16 mouse cellular contexts compared by ENCODE assay signal in the genomic region with DNA sequence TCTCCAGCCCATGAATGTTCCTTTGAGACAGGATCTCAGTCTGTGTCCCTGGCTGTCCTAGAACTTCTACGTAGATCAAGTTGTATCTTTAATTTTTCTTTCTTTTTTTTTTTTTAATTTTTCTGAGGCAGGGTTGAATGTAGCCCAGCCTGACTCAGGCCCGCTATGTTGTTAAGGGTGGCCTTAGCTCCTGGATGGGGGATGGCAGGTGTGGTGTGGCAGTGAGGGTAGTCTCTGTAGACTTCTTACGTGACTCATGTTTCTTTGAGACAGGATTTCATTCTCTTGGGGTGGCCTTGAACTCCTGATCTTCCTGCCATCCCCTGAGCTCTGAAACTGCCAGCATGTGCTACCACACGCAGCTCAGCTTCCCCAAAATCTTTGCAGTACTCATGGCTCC. TPM values are rescaled to one million over a fixed set of nuclear protein-coding genes. Genes with fewer than 3 reads are reported as not detected.
DNase-seq lines count a peak whose midpoint lies in the region; ATAC-seq and TF ChIP-seq lines count a peak whose summit lies in the region.
"Had no signal": no experiment of that assay in that cellular context is flagged by ENCODE, and none has a peak within 500 bp of the region (broad histone marks: within the 10 kb centered on the region; RNA-seq: fewer than 3 reads in every experiment).

No protein-coding gene starts in this region.

- WGBS in intestine, embryonic 16.5 days, result 87% methylated on average over 4 of the region's 4 CpGs
- 87% methylated on average over 4 of the region's 4 CpGs for WGBS in intestine, embryonic 15.5 days
- WGBS in bone marrow, adult 2 months, result 59% methylated on average over 4 of the region's 4 CpGs
- WGBS in liver, postnatal 0 days (ENCODE audit: insufficient replicate concordance), result 65% methylated on average over 4 of the region's 4 CpGs
- 84% methylated on average over 4 of the region's 4 CpGs for WGBS in midbrain, embryonic 16.5 days

- TF ChIP-seq POLR2A in CH12.LX (IDR thresholded peaks at IDR 0.05; ENCODE audit: low read depth, low read length), result no peak
- no peak for TF ChIP-seq POLR2A in bone marrow, adult 2 months (IDR thresholded peaks at IDR 0.05; ENCODE audit: borderline replicate concordance, control insufficient read depth, low read depth, low read length)

- no peak overlapping the region for H3K9ac ChIP-seq in intestine, embryonic 16.5 days (ENCODE audit: low read depth, low read length)
- no peak overlapping the region for H3K9ac ChIP-seq in intestine, embryonic 15.5 days
- peak overlapping the region; percentile 55 for H3K9ac ChIP-seq in CH12.LX (ENCODE audit: insufficient read depth, low read depth)
- peak overlapping the region; percentile 53 for H3K9ac ChIP-seq in liver, postnatal 0 days (replicated peaks)
- no peak overlapping the region for H3K9ac ChIP-seq in midbrain, embryonic 16.5 days (ENCODE audit: low read depth, low read length)
- H3K9ac ChIP-seq: limb, embryonic 12.5 days had no signal

- dilution Hi-C loops in CH12.LX (cut with MboI; ENCODE audit: extremely low pct_ligation_motif_present, extremely low pct_unique_long_range_greater_than_20kb, low sequenced_read_pairs), result no loop called here

- DNase-seq in CH12.LX (ENCODE audit: extremely low read depth), result no peak
- DNase-seq in liver, postnatal 0 days, result no peak
- DNase-seq in frontal cortex, postnatal 14 days (ENCODE audit: low spot score in 2 of 2), result no peak
- DNase-seq: cerebellum, adult 18-20 months; heart, adult 11 months; lung, postnatal 10 days; right cerebral cortex, postnatal 14 days had no signal

- no peak for ATAC-seq in intestine, embryonic 16.5 days
- ATAC-seq in intestine, embryonic 15.5 days, result no peak
- ATAC-seq in liver, postnatal 0 days, result no peak
- ATAC-seq in midbrain, embryonic 16.5 days, result no peak
- ATAC-seq: hindbrain, postnatal 0 days had no signal

- no peaks in the 10 kb centered on the region for H3K27me3 ChIP-seq in intestine, embryonic 16.5 days (replicated peaks; ENCODE audit: control insufficient read depth, insufficient read depth, low read length)
- no peaks in the 10 kb centered on the region for H3K27me3 ChIP-seq in intestine, embryonic 15.5 days (replicated peaks)
- peaks cover 7% of the 10 kb centered on the region for H3K27me3 ChIP-seq in CH12.LX (replicated peaks)
- H3K27me3 ChIP-seq in liver, postnatal 0 days (ENCODE audit: insufficient read depth, low read length), result no peaks in the 10 kb centered on the region
- no peaks in the 10 kb centered on the region; the same call in 1 of the 2 replicates for H3K27me3 ChIP-seq in midbrain, embryonic 16.5 days (ENCODE audit: control insufficient read depth, insufficient read depth, low read depth, low read length)
- H3K27me3 ChIP-seq: limb, embryonic 12.5 days had no signal

- H3K4me3 ChIP-seq in intestine, embryonic 16.5 days (ENCODE audit: low read length), result no peak overlapping the region
- H3K4me3 ChIP-seq in intestine, embryonic 15.5 days (replicated peaks), result no peak overlapping the region
- peak overlapping the region in 1 of 3 experiments; percentile 8 for H3K4me3 ChIP-seq in CH12.LX (replicated peaks in 1 of 3; ENCODE audit: low read depth in 2 of 3, low read length in 2 of 3, poor library complexity in 1 of 3)
- H3K4me3 ChIP-seq in bone marrow, adult 2 months (replicated peaks; ENCODE audit: control insufficient read depth, low read depth, low read length), result no peak overlapping the region
- peak overlapping the region; percentile 11; the same call in 1 of the 2 replicates for H3K4me3 ChIP-seq in liver, postnatal 0 days (ENCODE audit: low read depth, low read length)
- no peak overlapping the region for H3K4me3 ChIP-seq in midbrain, embryonic 16.5 days (ENCODE audit: low read depth, low read length)
- H3K4me3 ChIP-seq: forebrain, embryonic 10.5 days; layer of hippocampus, adult 2 months; limb, embryonic 12.5 days had no signal

- TF ChIP-seq CTCF in CH12.LX (conservative IDR thresholded peaks at IDR 0.05 in 1 of 2, IDR thresholded peaks at IDR 0.05 in 1 of 2; ENCODE audit: low read depth in 2 of 2, low read length in 2 of 2), result no peak
- no peak for TF ChIP-seq CTCF in bone marrow, adult 2 months (IDR thresholded peaks at IDR 0.05; ENCODE audit: control insufficient read depth, insufficient read depth, low read length)
- no peak for TF ChIP-seq CTCF in liver, postnatal 0 days (IDR thresholded peaks at IDR 0.05; ENCODE audit: low read depth)

- no peak for TF ChIP-seq RAD21 in CH12.LX (IDR thresholded peaks at IDR 0.05; ENCODE audit: low read depth, low read length)

- peaks cover 75% of the 10 kb centered on the region for H3K79me2 ChIP-seq in CH12.LX (replicated peaks; ENCODE audit: control insufficient read depth, extremely low read depth, insufficient read depth, poor library complexity, severe bottlenecking)

- no peak overlapping the region for H3K4me2 ChIP-seq in intestine, embryonic 16.5 days (ENCODE audit: low read depth, low read length)
- H3K4me2 ChIP-seq in intestine, embryonic 15.5 days (replicated peaks), result no peak overlapping the region
- peak overlapping the region; percentile 72 for H3K4me2 ChIP-seq in CH12.LX (ENCODE audit: insufficient read depth, low read depth, poor library complexity, severe bottlenecking)
- peak overlapping the region; percentile 59 for H3K4me2 ChIP-seq in liver, postnatal 0 days (ENCODE audit: low read depth, low read length)
- H3K4me2 ChIP-seq in midbrain, embryonic 16.5 days (ENCODE audit: low read length), result no peak overlapping the region
- H3K4me2 ChIP-seq: limb, embryonic 12.5 days; midbrain, embryonic 11.5 days had no signal

- H3K4me1 ChIP-seq in intestine, embryonic 16.5 days (ENCODE audit: control insufficient read depth, insufficient read depth, low read length), result peaks cover 60% of the 10 kb centered on the region
- peaks cover 51% of the 10 kb centered on the region for H3K4me1 ChIP-seq in intestine, embryonic 15.5 days (replicated peaks)
- H3K4me1 ChIP-seq in CH12.LX (ENCODE audit: control insufficient read depth in 1 of 2, insufficient read depth in 2 of 2), result peaks cover 51 to 75% of the 10 kb centered on the region in 2 experiments
- H3K4me1 ChIP-seq in bone marrow, adult 2 months (ENCODE audit: control insufficient read depth, insufficient read depth, low read length), result peaks cover 17% of the 10 kb centered on the region
- H3K4me1 ChIP-seq in liver, postnatal 0 days (ENCODE audit: insufficient read depth), result peaks cover 71% of the 10 kb centered on the region
- peaks cover 24% of the 10 kb centered on the region for H3K4me1 ChIP-seq in midbrain, embryonic 16.5 days (ENCODE audit: control insufficient read depth, insufficient read depth, low read length)

- H3K36me3 ChIP-seq in intestine, embryonic 16.5 days (ENCODE audit: control insufficient read depth, insufficient read depth, low read length), result no peaks in the 10 kb centered on the region
- no peaks in the 10 kb centered on the region for H3K36me3 ChIP-seq in intestine, embryonic 15.5 days
- peaks cover 0 to 21% of the 10 kb centered on the region in 2 experiments for H3K36me3 ChIP-seq in CH12.LX (replicated peaks in 1 of 2; ENCODE audit: control insufficient read depth in 1 of 2, insufficient read depth in 1 of 2, low read length in 1 of 2)
- H3K36me3 ChIP-seq in liver, postnatal 0 days (replicated peaks; ENCODE audit: insufficient read depth, low read length), result 0 out of 2 replicates have a peak, but pooled peaks cover 2% of the 10 kb centered on the region
- no peaks in the 10 kb centered on the region for H3K36me3 ChIP-seq in midbrain, embryonic 16.5 days (ENCODE audit: control insufficient read depth, insufficient read depth, low read length)
- H3K36me3 ChIP-seq: forebrain, embryonic 10.5 days; limb, embryonic 12.5 days had no signal

- in situ Hi-C loops in CH12.LX (cut with MboI; ENCODE audit: low pct_ligation_motif_present, low pct_unique_long_range_greater_than_20kb, low sequenced_read_pairs), result no loop called here

- H3K9me3 ChIP-seq in intestine, embryonic 16.5 days (ENCODE audit: control insufficient read depth, low read length), result no peaks in the 10 kb centered on the region
- H3K9me3 ChIP-seq in intestine, embryonic 15.5 days, result no peaks in the 10 kb centered on the region
- no peaks in the 10 kb centered on the region for H3K9me3 ChIP-seq in CH12.LX (replicated peaks; ENCODE audit: low read length)
- H3K9me3 ChIP-seq in liver, postnatal 0 days (ENCODE audit: low read length), result no peaks in the 10 kb centered on the region
- no peaks in the 10 kb centered on the region for H3K9me3 ChIP-seq in midbrain, embryonic 16.5 days (replicated peaks; ENCODE audit: control insufficient read depth, low read length, poor library complexity, severe bottlenecking)
- H3K9me3 ChIP-seq: forebrain, embryonic 10.5 days; limb, embryonic 12.5 days had no signal

- H3K27ac ChIP-seq in intestine, embryonic 16.5 days (ENCODE audit: low read length), result peak overlapping the region; percentile 38; the same call in 1 of the 2 replicates
- no peak overlapping the region for H3K27ac ChIP-seq in intestine, embryonic 15.5 days
- H3K27ac ChIP-seq in CH12.LX (ENCODE audit: insufficient read depth, low read depth), result peak overlapping the region; percentile 41
- H3K27ac ChIP-seq in bone marrow, adult 2 months (ENCODE audit: control insufficient read depth, insufficient read depth, low read depth, low read length, poor library complexity), result peak overlapping the region; percentile 61
- peak overlapping the region; percentile 81 for H3K27ac ChIP-seq in liver, postnatal 0 days (ENCODE audit: low read depth)
- H3K27ac ChIP-seq in midbrain, embryonic 16.5 days (ENCODE audit: low read length), result no peak overlapping the region
- H3K27ac ChIP-seq: forebrain, embryonic 10.5 days; hindbrain, postnatal 0 days; layer of hippocampus, adult 2 months; limb, embryonic 12.5 days had no signal

- no peak for TF ChIP-seq EP300 in CH12.LX (IDR thresholded peaks at IDR 0.05; ENCODE audit: low read length)
- no peak for TF ChIP-seq EP300 in liver, postnatal 0 days (IDR thresholded peaks at IDR 0.05; ENCODE audit: low read depth)

RNA-seq across cellular contexts. Expression of a gene that starts 3.1 kb away (rescaled TPM):
- polyA plus RNA-seq in intestine, embryonic 16.5 days (2015; fragmentation: Nextera tagmentation; extraction: Ambion mirVana), result 33.9 and 35.7 TPM in 2 replicates
- 32.6 and 33.5 TPM in 2 replicates for polyA plus RNA-seq in intestine, embryonic 15.5 days (2015; fragmentation: Nextera tagmentation; extraction: Ambion mirVana)
- total RNA-seq in CH12.LX (2012; rRNA removed), result 60.5 and 64.5 TPM in 2 replicates
- total RNA-seq in CH12.LX (2014; rRNA removed), result 38.1 and 39.8 TPM in 2 replicates
- polyA plus RNA-seq in CH12.LX (2012; ENCODE audit: insufficient read length, low read depth), result 50.4 and 50.8 TPM in 2 replicates
- polyA plus RNA-seq in bone marrow, adult 2 months (2011; ENCODE audit: insufficient read depth, insufficient read length, low replicate concordance, missing spikeins), result 27.1 and 67.5 TPM in 2 replicates
- 9.1 and 10.1 TPM in 2 replicates for polyA plus RNA-seq in liver, postnatal 0 days (2015; fragmentation: Nextera tagmentation; extraction: Ambion mirVana)
- polyA plus RNA-seq in midbrain, embryonic 16.5 days (2015; fragmentation: Nextera tagmentation; extraction: Ambion mirVana), result 61.2 and 62.1 TPM in 2 replicates

RNA-seq across cellular contexts. Expression of a gene that starts 19.4 kb away (rescaled TPM):
- polyA plus RNA-seq in intestine, embryonic 16.5 days (2015; fragmentation: Nextera tagmentation; extraction: Ambion mirVana), result 18.9 and 21.2 TPM in 2 replicates
- polyA plus RNA-seq in intestine, embryonic 15.5 days (2015; fragmentation: Nextera tagmentation; extraction: Ambion mirVana), result 18.4 and 19.1 TPM in 2 replicates
- total RNA-seq in CH12.LX (2012; rRNA removed) (2.5 and 4.7 TPM in 2 replicates), CH12.LX (2014; rRNA removed) (1.1 and 1.2 TPM in 2 replicates)
- 0.83 and 1.1 TPM in 2 replicates for polyA plus RNA-seq in CH12.LX (2012; ENCODE audit: insufficient read length, low read depth)
- polyA plus RNA-seq in bone marrow, adult 2 months (2011; ENCODE audit: insufficient read depth, insufficient read length, low replicate concordance, missing spikeins), result 3.4 and 9.6 TPM in 2 replicates
- polyA plus RNA-seq in liver, postnatal 0 days (2015; fragmentation: Nextera tagmentation; extraction: Ambion mirVana), result 3.5 and 5.8 TPM in 2 replicates
- 5.9 and 7.2 TPM in 2 replicates for polyA plus RNA-seq in midbrain, embryonic 16.5 days (2015; fragmentation: Nextera tagmentation; extraction: Ambion mirVana)

Comparison
In these comparisons a context has a peak if more than half of its experiments do, and no peak if none do; other contexts are left out.
1. H3K27ac ChIP-seq: peak in intestine, embryonic 16.5 days (single experiment), CH12.LX (single experiment), bone marrow, adult 2 months (single experiment) and liver, postnatal 0 days (single experiment); none in intestine, embryonic 15.5 days (single experiment) and midbrain, embryonic 16.5 days (single experiment).
2. H3K4me2 ChIP-seq: peak in CH12.LX (single experiment) and liver, postnatal 0 days (single experiment); none in intestine, embryonic 16.5 days (single experiment), intestine, embryonic 15.5 days (single experiment) and midbrain, embryonic 16.5 days (single experiment).
3. H3K9ac ChIP-seq: peak in CH12.LX (single experiment) and liver, postnatal 0 days (single experiment); none in intestine, embryonic 16.5 days (single experiment), intestine, embryonic 15.5 days (single experiment) and midbrain, embryonic 16.5 days (single experiment).